Mouse (Mus musculus): ENCODE results near the gene Gigyf2.

DNA sequence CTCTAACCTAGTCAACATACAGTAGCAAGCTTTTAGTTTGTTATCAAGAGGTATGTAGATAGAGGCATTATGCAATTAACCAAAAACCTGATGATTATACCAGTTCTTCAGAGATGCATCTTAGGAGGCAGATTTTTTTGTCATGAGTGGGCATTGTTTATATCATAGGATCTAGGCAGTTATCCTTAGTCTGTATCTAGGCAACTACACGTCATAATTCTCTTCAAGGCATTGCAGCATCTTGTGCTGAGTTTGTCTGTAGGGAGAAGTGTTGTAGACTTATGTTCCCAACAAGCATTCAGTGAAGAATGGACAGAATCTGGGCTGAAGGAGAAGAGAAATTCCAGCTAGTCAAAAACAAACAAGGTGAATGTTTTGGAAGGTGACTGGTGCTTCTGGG, 77.9 kb downstream of the Gigyf2 start:
- TF ChIP-seq CTCF (IDR thresholded peaks at IDR 0.05 in 2 of 3, conservative IDR thresholded peaks at IDR 0.05 in 1 of 3; ENCODE audit: control insufficient read depth in 1 of 3, insufficient read depth in 1 of 3, low read depth in 2 of 3, low read length in 3 of 3, poor library complexity in 1 of 3, severe bottlenecking in 1 of 3) (no peak), BHLHE40 (IDR thresholded peaks at IDR 0.05; ENCODE audit: borderline replicate concordance, low read depth, low read length) (no peak), ZC3H11A (IDR thresholded peaks at IDR 0.05; ENCODE audit: low read depth, low read length) (no peak), GABPA (IDR thresholded peaks at IDR 0.05; ENCODE audit: low read depth, low read length) (no peak), SMC3 (IDR thresholded peaks at IDR 0.05; ENCODE audit: low read depth, low read length) (no peak), USF1 (IDR thresholded peaks at IDR 0.05; ENCODE audit: low read depth, low read length) (no peak), SIN3A (IDR thresholded peaks at IDR 0.05; ENCODE audit: low read length) (no peak), RCOR1 (IDR thresholded peaks at IDR 0.05; ENCODE audit: low read depth, low read length) (no peak), USF2 (IDR thresholded peaks at IDR 0.05; ENCODE audit: borderline replicate concordance in 1 of 2, insufficient read depth in 1 of 2, low read depth in 1 of 2, low read length in 2 of 2) (no peak), TBP (IDR thresholded peaks at IDR 0.05; ENCODE audit: low read depth, low read length) (no peak), NRF1 (IDR thresholded peaks at IDR 0.05; ENCODE audit: insufficient read depth, low read depth, low read length, poor library complexity, severe bottlenecking) (no peak)

Data from MEL (cell line).